In the genomic region with DNA sequence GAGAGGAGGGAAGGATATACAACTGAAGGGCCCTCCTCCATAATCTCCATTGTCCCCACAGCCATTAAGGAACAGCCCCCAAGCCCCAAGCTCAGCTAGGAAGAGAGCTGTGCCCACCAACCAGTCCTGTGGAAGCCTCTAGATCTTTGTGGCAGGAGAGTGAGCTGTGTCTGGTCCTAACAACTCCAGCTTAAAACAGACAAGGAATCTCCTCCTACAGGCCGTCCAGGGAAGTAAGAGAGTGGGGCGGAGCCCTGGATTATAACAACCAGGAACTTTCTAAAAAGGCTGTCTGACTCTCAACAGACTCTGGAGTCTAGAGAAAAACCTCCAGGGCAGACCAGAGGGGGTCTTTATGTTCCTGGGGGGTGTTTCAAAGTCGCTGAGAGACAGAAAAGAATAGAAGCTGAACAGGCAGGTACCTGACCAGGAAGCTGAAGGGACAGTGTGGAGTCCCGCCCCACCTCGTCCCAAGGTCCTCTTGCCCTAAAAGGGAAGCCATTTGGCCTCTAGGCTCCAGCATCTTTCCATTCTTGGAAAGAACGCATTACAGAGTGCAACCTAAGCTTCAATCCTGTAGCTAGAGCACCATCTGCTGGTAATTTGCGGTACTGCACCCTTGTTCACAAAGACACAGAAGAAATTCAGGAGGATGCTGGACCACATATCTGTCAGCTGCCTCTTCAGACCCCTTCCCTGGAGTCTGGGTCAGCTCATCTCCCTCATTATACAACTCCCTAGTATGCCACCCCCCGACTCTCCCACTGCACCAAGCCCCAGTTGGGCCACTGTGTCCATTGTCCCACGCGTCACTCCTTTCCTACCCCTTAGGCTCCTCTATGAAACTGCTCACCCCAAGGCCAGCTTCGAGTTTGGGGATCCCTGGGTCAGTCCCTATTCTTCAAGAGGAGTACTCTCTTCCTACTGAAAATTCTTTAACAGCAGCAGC, we compare ENCODE assay signal across 9 mouse cellular contexts. TPM values are rescaled to one million over a fixed set of nuclear protein-coding genes. Genes with fewer than 3 reads are reported as not detected.
DNase-seq lines count a peak whose midpoint lies in the region; ATAC-seq and TF ChIP-seq lines count a peak whose summit lies in the region.
"Had no signal": no experiment of that assay in that cellular context is flagged by ENCODE, and none has a peak within 500 bp of the region (broad histone marks: within the 10 kb centered on the region; RNA-seq: fewer than 3 reads in every experiment).

No protein-coding gene starts in this region.

- H3K27ac ChIP-seq in kidney, adult 2 months (ENCODE audit: insufficient read depth, low read depth, low read length) = no peak overlapping the region
- H3K27ac ChIP-seq in limb, embryonic 10.5 days = peak overlapping the region; percentile 20; the same call in 1 of the 2 replicates
- H3K27ac ChIP-seq in midbrain, postnatal 0 days (ENCODE audit: low read depth, low read length) = no peak overlapping the region

- H3K4me2 ChIP-seq in midbrain, postnatal 0 days (ENCODE audit: low read depth, low read length, poor library complexity, severe bottlenecking) = no peak overlapping the region

- H3K4me1 ChIP-seq in kidney, adult 2 months (ENCODE audit: control insufficient read depth, insufficient read depth, low read length) = no peaks in the 10 kb centered on the region
- H3K4me1 ChIP-seq in limb, embryonic 10.5 days = peaks cover 3% of the 10 kb centered on the region; the same call in 1 of the 2 replicates
- H3K4me1 ChIP-seq in midbrain, postnatal 0 days (ENCODE audit: insufficient read depth, low read length) = no peaks in the 10 kb centered on the region

- no peaks in the 10 kb centered on the region for H3K27me3 ChIP-seq in kidney, adult 2 months (replicated peaks; ENCODE audit: control insufficient read depth, insufficient read depth, low read length)
- no peaks in the 10 kb centered on the region for H3K27me3 ChIP-seq in limb, embryonic 10.5 days (ENCODE audit: low read depth, poor library complexity, severe bottlenecking)
- no peaks in the 10 kb centered on the region for H3K27me3 ChIP-seq in midbrain, postnatal 0 days (ENCODE audit: insufficient read depth, low read length)

- TF ChIP-seq CTCF in kidney, adult 2 months (conservative IDR thresholded peaks at IDR 0.05; ENCODE audit: insufficient read depth, insufficient read length, low read depth, low read length) = peak; percentile 73
- TF ChIP-seq CTCF in midbrain, postnatal 0 days (IDR thresholded peaks at IDR 0.05) = peak; percentile 97

- peak; percentile 42; the same call in 1 of the 2 replicates for ATAC-seq in midbrain, postnatal 0 days (ENCODE audit: low FRiP score)

- TF ChIP-seq POLR2A in kidney, adult 2 months (IDR thresholded peaks at IDR 0.05; ENCODE audit: low read depth, low read length) = no peak

- DNase-seq in heart, adult 8-10 months (ENCODE audit: low spot score) = peak; percentile 85
- no peak for DNase-seq in heart, adult 11 months
- peak; percentile 77 to 89 for DNase-seq in cerebellum, postnatal 36 days
- peak; percentile 85 for DNase-seq in gastrocnemius, adult 18-20 months (ENCODE audit: low spot score)
- DNase-seq in kidney, adult 2 months = peak; percentile 78
- DNase-seq in limb, embryonic 10.5 days (ENCODE audit: low spot score) = peak; percentile 93
- peak; percentile 88 for DNase-seq in midbrain, postnatal 0 days (ENCODE audit: low spot score)
- peak; percentile 35 to 70 for DNase-seq in spleen, postnatal 14 days (ENCODE audit: low spot score in 2 of 2)

- H3K9me3 ChIP-seq in limb, embryonic 10.5 days (replicated peaks) = no peaks in the 10 kb centered on the region
- no peaks in the 10 kb centered on the region for H3K9me3 ChIP-seq in midbrain, postnatal 0 days (ENCODE audit: low read length)

- 21% methylated on average over 11 of the region's 11 CpGs for WGBS in kidney, adult 2 months
- WGBS in limb, embryonic 10.5 days = 25% methylated on average over 11 of the region's 11 CpGs
- 21% methylated on average over 11 of the region's 11 CpGs for WGBS in midbrain, postnatal 0 days

- no peak overlapping the region for H3K9ac ChIP-seq in midbrain, postnatal 0 days (replicated peaks; ENCODE audit: low read length, poor library complexity, severe bottlenecking)

- H3K4me3 ChIP-seq in kidney, adult 2 months (ENCODE audit: insufficient read depth, low read depth, low read length) = no peak overlapping the region
- H3K4me3 ChIP-seq in limb, embryonic 10.5 days = no peak overlapping the region
- no peak overlapping the region for H3K4me3 ChIP-seq in midbrain, postnatal 0 days (ENCODE audit: low read depth, low read length)

- no peaks in the 10 kb centered on the region for H3K36me3 ChIP-seq in kidney, adult 2 months (ENCODE audit: control insufficient read depth, insufficient read depth, low read length)
- H3K36me3 ChIP-seq in limb, embryonic 10.5 days = no peaks in the 10 kb centered on the region
- H3K36me3 ChIP-seq in midbrain, postnatal 0 days (ENCODE audit: insufficient read depth, low read length) = no peaks in the 10 kb centered on the region

RNA-seq across cellular contexts. Expression of a gene that starts 12.2 kb away (rescaled TPM):
- not detected for total RNA-seq in heart, adult 8-10 months (2022)
- total RNA-seq in gastrocnemius, adult 18-20 months (2021) = not detected
- polyA plus RNA-seq in kidney, adult 2 months (2012; rRNA removed) = not detected in 2 replicates
- polyA plus RNA-seq in limb, embryonic 10.5 days (2016; fragmentation: Nextera tagmentation; extraction: Ambion mirVana) = 0.21 TPM in 1 of 2 replicates, not detected in the other
- total RNA-seq in midbrain, postnatal 0 days (2014; rRNA removed) = 0.27 TPM in 1 of 2 replicates, not detected in the other
- polyA plus RNA-seq in midbrain, postnatal 0 days (2015; fragmentation: Nextera tagmentation; extraction: Ambion mirVana) = not detected in 2 replicates
- polyA plus RNA-seq: stomach, embryonic 14.5 days had no signal

RNA-seq across cellular contexts. Expression of a gene that starts 21.0 kb away (rescaled TPM):
- total RNA-seq in heart, adult 8-10 months (2022) = not detected
- under 1 TPM in 1 of 2 experiments, not detected in 1; 0.14 TPM for total RNA-seq in gastrocnemius, adult 18-20 months (2021)
- polyA plus RNA-seq in kidney, adult 2 months (2012; rRNA removed) = 0.08 TPM in 1 of 2 replicates, not detected in the other
- polyA plus RNA-seq in limb, embryonic 10.5 days (2016; fragmentation: Nextera tagmentation; extraction: Ambion mirVana) = 1.3 and 7.6 TPM in 2 replicates
- total RNA-seq in midbrain, postnatal 0 days (2014; rRNA removed) = 0.52 and 5.5 TPM in 2 replicates
- 1.2 and 1.5 TPM in 2 replicates for polyA plus RNA-seq in midbrain, postnatal 0 days (2015; fragmentation: Nextera tagmentation; extraction: Ambion mirVana)

RNA-seq across cellular contexts. Expression of a gene that starts 33.2 kb away (rescaled TPM):
- not detected for total RNA-seq in heart, adult 8-10 months (2022)
- total RNA-seq in gastrocnemius, adult 18-20 months (2021) = not detected
- not detected in 2 replicates for polyA plus RNA-seq in kidney, adult 2 months (2012; rRNA removed)
- polyA plus RNA-seq in limb, embryonic 10.5 days (2016; fragmentation: Nextera tagmentation; extraction: Ambion mirVana) = not detected in 2 replicates
- not detected in 2 replicates for total RNA-seq in midbrain, postnatal 0 days (2014; rRNA removed)
- not detected in 2 replicates for polyA plus RNA-seq in midbrain, postnatal 0 days (2015; fragmentation: Nextera tagmentation; extraction: Ambion mirVana)

RNA-seq across cellular contexts. Expression of a gene that starts 37.8 kb away (rescaled TPM):
- total RNA-seq in heart, adult 8-10 months (2022) = 1,000 to 10,000 TPM; 1,527 to 1,967 (median 1,680) TPM
- 1,000 to 10,000 TPM; 1,490 to 1,592 TPM for total RNA-seq in gastrocnemius, adult 18-20 months (2021)
- polyA plus RNA-seq in kidney, adult 2 months (2012; rRNA removed) = 116 and 173 TPM in 2 replicates
- polyA plus RNA-seq in limb, embryonic 10.5 days (2016; fragmentation: Nextera tagmentation; extraction: Ambion mirVana) = 1,486 and 1,565 TPM in 2 replicates
- total RNA-seq in midbrain, postnatal 0 days (2014; rRNA removed) = 84.7 and 117 TPM in 2 replicates
- 1,241 and 1,297 TPM in 2 replicates for polyA plus RNA-seq in midbrain, postnatal 0 days (2015; fragmentation: Nextera tagmentation; extraction: Ambion mirVana)

RNA-seq across cellular contexts. Expression of a gene that starts 52.3 kb away (rescaled TPM):
- not detected for total RNA-seq in heart, adult 8-10 months (2022)
- total RNA-seq in gastrocnemius, adult 18-20 months (2021) = not detected
- polyA plus RNA-seq in kidney, adult 2 months (2012; rRNA removed) = not detected in 2 replicates
- polyA plus RNA-seq in limb, embryonic 10.5 days (2016; fragmentation: Nextera tagmentation; extraction: Ambion mirVana) = not detected in 2 replicates
- not detected in 2 replicates for total RNA-seq in midbrain, postnatal 0 days (2014; rRNA removed)
- 1.1 and 2.2 TPM in 2 replicates for polyA plus RNA-seq in midbrain, postnatal 0 days (2015; fragmentation: Nextera tagmentation; extraction: Ambion mirVana)
